Mouse (Mus musculus) frontal cortex, postnatal 10 days (tissue): ENCODE data around the gene Nrcam.
A peak's percentile ranks its signal among the peaks of the same experiment; 100 is the strongest.

Experiments
- DNase-seq, 2 experiments: peaks; one replicate each; pipeline ENCODE4 v3.0.0; 2022; ENCODE audit warnings: low spot score in 2 of 2, mixed read lengths in 1 of 2

Nrcam gene

GRCm38 (mm10) chr12:44437046-44437827 lies 108.6 kb downstream of the Nrcam start:
- DNase-seq, result no peak

- no peak for DNase-seq
Observed at GRCm38 (mm10) chr12:44438884-44439283, 110.2 kb downstream of the Nrcam start.

GRCm38 (mm10) chr12:44440230-44440629 lies 111.5 kb downstream of the Nrcam start:
- DNase-seq, result no peak

GRCm38 (mm10) chr12:44450930-44451329 lies 122.2 kb downstream of the Nrcam start:
- DNase-seq, result no peak

- no peak for DNase-seq
Observed at GRCm38 (mm10) chr12:44451742-44452141, 123.1 kb downstream of the Nrcam start.

GRCm38 (mm10) chr12:44453791-44454190 lies 125.1 kb downstream of the Nrcam start:
- DNase-seq, result no peak

GRCm38 (mm10) chr12:44457961-44458360 lies 129.3 kb downstream of the Nrcam start:
- no peak for DNase-seq

- no peak for DNase-seq
Observed at GRCm38 (mm10) chr12:44462436-44462835, 133.8 kb downstream of the Nrcam start.

GRCm38 (mm10) chr12:44462976-44463375 lies 134.3 kb downstream of the Nrcam start:
- no peak for DNase-seq

GRCm38 (mm10) chr12:44471073-44471472 lies 142.4 kb downstream of the Nrcam start:
- no peak for DNase-seq

- DNase-seq, result no peak
Observed at GRCm38 (mm10) chr12:44475355-44475754, 146.7 kb downstream of the Nrcam start.

GRCm38 (mm10) chr12:44479260-44480030 lies 150.8 kb downstream of the Nrcam start:
- no peak for DNase-seq

GRCm38 (mm10) chr12:44480031-44480419 lies 151.3 kb downstream of the Nrcam start:
- no peak for DNase-seq

- DNase-seq, result no peak
Observed at GRCm38 (mm10) chr12:44481415-44481814, 152.7 kb downstream of the Nrcam start.

GRCm38 (mm10) chr12:44492759-44493479 lies 164.2 kb downstream of the Nrcam start:
- DNase-seq, result no peak

- no peak for DNase-seq
Observed at GRCm38 (mm10) chr12:44497762-44498161, 169.1 kb downstream of the Nrcam start.

GRCm38 (mm10) chr12:44498872-44499271 lies 170.2 kb downstream of the Nrcam start:
- peak in 1 of 2 experiments; percentile 17 for DNase-seq

- no peak for DNase-seq
Observed at GRCm38 (mm10) chr12:44501807-44502487, 173.3 kb downstream of the Nrcam start.

- no peak for DNase-seq
Observed at GRCm38 (mm10) chr12:44503737-44504136, 175.1 kb downstream of the Nrcam start.

GRCm38 (mm10) chr12:44508635-44509034 lies 179.9 kb downstream of the Nrcam start:
- no peak for DNase-seq

- DNase-seq, result no peak
Observed at GRCm38 (mm10) chr12:44509406-44510104, 180.9 kb downstream of the Nrcam start.
